Mouse (Mus musculus) bone marrow, adult 2 months (tissue): ENCODE measurements around the gene Tns3. TPM values are rescaled to one million over a fixed set of nuclear protein-coding genes. Genes with fewer than 3 reads are reported as not detected.
A peak's percentile ranks its signal among the peaks of the same experiment; 100 is the strongest.

ENCODE experiments used
- H3K27ac ChIP-seq: fragments of 200-500 bp; 2 replicates; pipeline ENCODE4 v1.5.1; 2012; ENCODE audit warnings: low read depth, mild to moderate bottlenecking, control low read depth, inconsistent platforms, low read length; ENCODE audit not compliant: control insufficient read depth, poor library complexity, insufficient read depth
- H3K4me1 ChIP-seq: fragments of 200-500 bp; 2 replicates; pipeline ENCODE4 v1.6.1; 2011; ENCODE audit warnings: low read length; ENCODE audit not compliant: control insufficient read depth, insufficient read depth
- H3K4me3 ChIP-seq: fragments of 200-500 bp; replicated peaks from 2 replicates; pipeline ENCODE3; 2011; ENCODE audit warnings: mild to moderate bottlenecking, low read depth, low read length, control low read depth; ENCODE audit not compliant: control insufficient read depth
- CTCF ChIP-seq: fragments of 200-500 bp; IDR thresholded peaks from 2 replicates; pipeline ENCODE4 v1.5.1; 2011; ENCODE audit warnings: low read length, control low read depth; ENCODE audit not compliant: control insufficient read depth, insufficient read depth
- POLR2A ChIP-seq: fragments of 200-500 bp; IDR thresholded peaks from 2 replicates; pipeline ENCODE4 v1.6.1; 2011; ENCODE audit warnings: low read depth, mild to moderate bottlenecking, control low read depth, low read length, borderline replicate concordance; ENCODE audit not compliant: control insufficient read depth
- WGBS: fragments of 180-500 bp; shearing (Covaris S2); methylation state at CpG from one replicate; pipeline ENCODE4 v1.1.7; 2018; 5-methylcytosine and 5-hydroxymethylcytosine counted together
- polyA plus RNA-seq: library from polyadenylated mRNA; stranded (reverse); fragments of >200 nt; gene quantifications from 2 replicates; pipeline ENCODE4 v1.2.4, GENCODE M21; 2011; ENCODE audit warnings: low replicate concordance; ENCODE audit not compliant: missing spikeins, insufficient read depth, insufficient read length

Tns3 gene
- 8.9 and 14.9 TPM in 2 replicates for polyA plus RNA-seq

- Histone ChIP-seq H3K27ac (peak within 1 kb of the TSS; percentile 71; the same call in 1 of the 2 replicates), H3K4me1 (peaks cover 8% of the 10 kb centered on the region), H3K4me3 (peak within 1 kb of the TSS; percentile 62)
- TF ChIP-seq CTCF (no peak; the same call in 1 of the 2 replicates), POLR2A (no peak; the same call in 1 of the 2 replicates)
- 1% methylated on average over 37 of the region's 37 CpGs for WGBS
Observed at GRCm38 (mm10) chr11:8664393-8664743, at the start of gene Tns3. TSS of gene Tns3 (minus strand) at chr11:8664535.

GRCm38 (mm10) chr11:8706246-8707041 lies 42.1 kb upstream of the Tns3 start:
- H3K4me3 ChIP-seq, result no peak overlapping the region
- 70% methylated on average over 8 of the region's 8 CpGs for WGBS
- TF ChIP-seq POLR2A (no peak), CTCF (no peak)
- peaks cover 9% of the 10 kb centered on the region for H3K4me1 ChIP-seq
- no peak overlapping the region for H3K27ac ChIP-seq

- TF ChIP-seq POLR2A (no peak), CTCF (no peak)
- H3K4me3 ChIP-seq, result no peak overlapping the region
- peaks cover 12% of the 10 kb centered on the region for H3K4me1 ChIP-seq
- H3K27ac ChIP-seq, result no peak overlapping the region
- 41% methylated on average over 1 of the region's 1 CpGs for WGBS
Observed at GRCm38 (mm10) chr11:8705156-8705555, 40.8 kb upstream of the Tns3 start.

GRCm38 (mm10) chr11:8703876-8704275 lies 39.5 kb upstream of the Tns3 start:
- WGBS, result 9% methylated on average over 6 of the region's 6 CpGs
- no peak overlapping the region for H3K4me3 ChIP-seq

GRCm38 (mm10) chr11:8702532-8702886 lies 38.2 kb upstream of the Tns3 start:
- no peak for TF ChIP-seq POLR2A
- TF ChIP-seq CTCF, result no peak

More at GRCm38 (mm10) chr11:8703876-8704275, 39.5 kb upstream of the Tns3 start:
- peaks cover 9% of the 10 kb centered on the region for H3K4me1 ChIP-seq
- no peak overlapping the region for H3K27ac ChIP-seq
- TF ChIP-seq CTCF (no peak), POLR2A (no peak)

GRCm38 (mm10) chr11:8701845-8702531 lies 37.7 kb upstream of the Tns3 start:
- no peak overlapping the region for H3K4me3 ChIP-seq
- TF ChIP-seq POLR2A, result no peak
- TF ChIP-seq CTCF, result no peak
- peaks cover 7% of the 10 kb centered on the region for H3K4me1 ChIP-seq
- no peak overlapping the region for H3K27ac ChIP-seq
- 32% methylated on average over 10 of the region's 10 CpGs for WGBS

More at GRCm38 (mm10) chr11:8702532-8702886, 38.2 kb upstream of the Tns3 start:
- H3K4me3 ChIP-seq, result no peak overlapping the region
- H3K27ac ChIP-seq, result no peak overlapping the region
- peaks cover 7% of the 10 kb centered on the region for H3K4me1 ChIP-seq
- 86% methylated on average over 2 of the region's 2 CpGs for WGBS

- Histone ChIP-seq H3K27ac (no peak overlapping the region), H3K4me1 (peaks cover 7% of the 10 kb centered on the region), H3K4me3 (no peak overlapping the region)
- TF ChIP-seq POLR2A (no peak), CTCF (no peak)
- WGBS, result 11% methylated on average over 3 of the region's 3 CpGs
Observed at GRCm38 (mm10) chr11:8701400-8701799, 37.1 kb upstream of the Tns3 start.

GRCm38 (mm10) chr11:8700641-8701221 lies 36.4 kb upstream of the Tns3 start:
- WGBS, result 35% methylated on average over 8 of the region's 8 CpGs
- TF ChIP-seq CTCF (no peak), POLR2A (no peak)
- Histone ChIP-seq H3K4me1 (peaks cover 6% of the 10 kb centered on the region), H3K4me3 (no peak overlapping the region), H3K27ac (peak overlapping the region; percentile 50)
